Mouse (Mus musculus) stomach, postnatal 0 days (tissue): Measurements from ENCODE around the gene Galnt14. TPM values are rescaled to one million over a fixed set of nuclear protein-coding genes. Genes with fewer than 3 reads are reported as not detected.

Source experiments
- ATAC-seq: fragments of 200-750 bp; cut with Nextera tagmentation; 2 replicates; pipeline ENCODE4 v1.8.0; 2017; ENCODE audit not compliant: low FRiP score, low TSS enrichment
- DNase-seq: peaks from one replicate; pipeline ENCODE4 v3.0.0-alpha.2; 2016; ENCODE audit warnings: low spot score
- H3K27ac ChIP-seq: fragments of 300-500 bp; sonication (generic); replicated peaks from 2 replicates; pipeline ENCODE4 v1.5.1; 2014; ENCODE audit warnings: mild to moderate bottlenecking, control low read depth
- H3K27me3 ChIP-seq: fragments of 300-500 bp; sonication (generic); 2 replicates; pipeline ENCODE4 v1.6.1; 2014; ENCODE audit warnings: low read length; ENCODE audit not compliant: control insufficient read depth, insufficient read depth
- H3K36me3 ChIP-seq: fragments of 300-500 bp; sonication (generic); 2 replicates; pipeline ENCODE4 v1.6.1; 2014; ENCODE audit warnings: low read length, mixed read lengths; ENCODE audit not compliant: control insufficient read depth, insufficient read depth
- H3K4me1 ChIP-seq: fragments of 300-500 bp; sonication (generic); replicated peaks from 2 replicates; pipeline ENCODE4 v1.6.1; 2014; ENCODE audit warnings: antibody characterized with exemption; ENCODE audit not compliant: control insufficient read depth, insufficient read depth
- H3K4me2 ChIP-seq: fragments of 300-500 bp; sonication (generic); replicated peaks from 2 replicates; pipeline ENCODE4 v1.6.1; 2014; ENCODE audit warnings: low read depth, mild to moderate bottlenecking, control low read depth, moderate library complexity
- H3K4me3 ChIP-seq: fragments of 300-500 bp; sonication (generic); 2 replicates; pipeline ENCODE4 v1.5.1; 2014; ENCODE audit warnings: low read depth, low read length, control low read depth
- H3K9ac ChIP-seq: fragments of 300-500 bp; sonication (generic); 2 replicates; pipeline ENCODE4 v1.6.1; 2014; ENCODE audit warnings: mild to moderate bottlenecking, low read length, control low read depth, mixed read lengths
- H3K9me3 ChIP-seq: fragments of 300-500 bp; sonication (generic); 2 replicates; pipeline ENCODE4 v1.6.1; 2016; ENCODE audit warnings: low read length; ENCODE audit not compliant: control insufficient read depth
- CTCF ChIP-seq: IDR thresholded peaks from 2 replicates; pipeline ENCODE4 v1.5.1; 2016; ENCODE audit warnings: antibody characterized with exemption, low read depth, mild to moderate bottlenecking, moderate library complexity
- EP300 ChIP-seq: optimal IDR thresholded peaks from 2 replicates; pipeline ENCODE3; 2016; ENCODE audit warnings: antibody characterized with exemption
- WGBS: fragments of 180-500 bp; shearing (Covaris S2); extraction: QIAGEN DNeasy Blood & Tissue Kit; methylation state at CpG from one replicate; pipeline ENCODE4 v1.1.7; 2014; 5-methylcytosine and 5-hydroxymethylcytosine counted together
- polyA plus RNA-seq: library from polyadenylated mRNA; unstranded; fragments of >200 nt; fragmentation: Nextera tagmentation; extraction: Ambion mirVana; gene quantifications from 2 replicates; pipeline ENCODE4 v1.2.1, GENCODE M21; 2015

Galnt14 gene
- polyA plus RNA-seq, 1 experiment from 2014 or later: 0.07 TPM

DNA sequence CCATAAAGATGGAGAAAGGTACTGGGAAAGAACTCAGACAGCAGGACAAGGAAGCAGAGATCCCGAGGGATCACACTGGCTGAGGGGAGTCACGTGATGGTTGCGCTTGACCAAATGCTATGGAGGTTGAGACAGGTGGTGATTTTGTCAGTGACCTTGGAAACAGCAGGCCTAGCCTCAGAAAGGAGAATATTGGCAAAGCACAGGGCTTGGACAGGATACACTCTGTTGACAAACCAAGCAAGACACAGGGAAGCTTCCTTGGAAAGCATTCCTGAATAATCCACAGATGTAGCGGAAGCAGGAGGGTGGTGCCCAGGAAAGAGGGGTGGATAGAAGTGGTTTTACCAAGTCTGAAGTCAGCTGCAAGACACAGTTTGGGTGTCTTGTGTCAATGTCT, 206.1 kb downstream of the Galnt14 start:
- ATAC-seq (no peak), DNase-seq (no peak)
- Histone ChIP-seq H3K27ac (no peak overlapping the region), H3K9ac (no peak overlapping the region), H3K9me3 (no peaks in the 10 kb centered on the region), H3K4me2 (no peak overlapping the region), H3K36me3 (no peaks in the 10 kb centered on the region), H3K27me3 (no peaks in the 10 kb centered on the region), H3K4me1 (no peaks in the 10 kb centered on the region), H3K4me3 (no peak overlapping the region)
- TF ChIP-seq CTCF (no peak), EP300 (no peak)
- 93% methylated on average over 4 of the region's 4 CpGs for WGBS

DNA sequence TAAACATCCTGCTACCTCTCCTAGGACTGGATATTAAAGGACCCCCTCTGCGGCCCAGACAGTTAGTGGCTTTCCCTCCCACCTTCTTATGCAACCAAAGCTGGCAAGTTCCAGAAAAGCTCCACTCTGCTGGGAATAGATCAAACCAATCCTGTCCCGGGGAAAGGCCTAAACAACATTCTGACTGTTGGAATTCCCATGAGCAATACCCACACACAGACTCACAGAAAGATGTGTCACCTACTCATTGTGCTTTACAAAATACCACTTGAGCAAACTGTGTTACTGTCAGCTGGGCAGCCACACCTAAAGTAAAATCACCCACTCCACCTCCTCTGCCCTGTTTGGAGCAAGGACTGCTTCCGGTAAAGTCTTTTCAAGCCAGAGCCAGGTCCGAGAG, 207.6 kb downstream of the Galnt14 start:
- no peak for DNase-seq
- H3K4me1 ChIP-seq: no peaks in the 10 kb centered on the region
- H3K9me3 ChIP-seq: no peaks in the 10 kb centered on the region
- H3K36me3 ChIP-seq: no peaks in the 10 kb centered on the region
- no peak overlapping the region for H3K9ac ChIP-seq
- H3K27ac ChIP-seq: no peak overlapping the region
- H3K4me3 ChIP-seq: no peak overlapping the region
- ATAC-seq: no peak
- WGBS: 75% methylated on average over 4 of the region's 4 CpGs
- TF ChIP-seq CTCF (no peak), EP300 (no peak)
- no peak overlapping the region for H3K4me2 ChIP-seq
- H3K27me3 ChIP-seq: no peaks in the 10 kb centered on the region

DNA sequence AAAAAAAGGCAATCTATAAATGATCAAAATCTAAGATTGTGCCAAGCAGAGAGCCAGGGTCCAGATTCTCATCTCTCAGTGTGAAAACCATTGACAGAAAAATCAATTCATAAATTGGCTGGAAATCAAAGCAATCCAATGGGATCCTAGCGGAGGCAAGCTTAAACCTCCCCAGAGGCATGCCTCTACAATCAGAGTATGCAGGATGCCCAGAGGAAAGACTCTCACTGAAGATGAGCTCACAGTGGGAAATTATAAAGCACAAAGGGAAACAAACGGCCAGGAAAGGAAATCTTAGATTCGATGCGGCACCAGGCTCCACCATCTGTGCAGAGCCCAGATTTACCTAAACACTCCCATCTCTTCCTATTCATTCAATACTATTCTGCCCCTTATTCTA, 220.7 kb downstream of the Galnt14 start:
- DNase-seq (no peak), ATAC-seq (no peak)
- H3K36me3 ChIP-seq: no peaks in the 10 kb centered on the region
- H3K4me3 ChIP-seq: no peak overlapping the region
- no peak overlapping the region for H3K9ac ChIP-seq
- WGBS: 87% methylated on average over 4 of the region's 4 CpGs
- no peaks in the 10 kb centered on the region for H3K27me3 ChIP-seq
- no peaks in the 10 kb centered on the region for H3K9me3 ChIP-seq
- no peak overlapping the region for H3K27ac ChIP-seq
- H3K4me2 ChIP-seq: no peak overlapping the region
- no peak for TF ChIP-seq EP300
- no peak for TF ChIP-seq CTCF
- no peaks in the 10 kb centered on the region for H3K4me1 ChIP-seq

- no peak for TF ChIP-seq EP300
- no peak for TF ChIP-seq CTCF
- Histone ChIP-seq H3K27me3 (no peaks in the 10 kb centered on the region), H3K9me3 (no peaks in the 10 kb centered on the region), H3K4me2 (no peak overlapping the region), H3K9ac (no peak overlapping the region), H3K27ac (no peak overlapping the region), H3K36me3 (no peaks in the 10 kb centered on the region), H3K4me3 (no peak overlapping the region), H3K4me1 (no peaks in the 10 kb centered on the region)
- DNase-seq (peak; percentile 56), ATAC-seq (0 out of 2 replicates have a peak, but pooled peaks have one; percentile 38)
- WGBS: 25% methylated on average over 13 of the region's 13 CpGs
Observed at GRCm38 (mm10) chr17:73487792-73488191, 222.5 kb downstream of the Galnt14 start.

DNA sequence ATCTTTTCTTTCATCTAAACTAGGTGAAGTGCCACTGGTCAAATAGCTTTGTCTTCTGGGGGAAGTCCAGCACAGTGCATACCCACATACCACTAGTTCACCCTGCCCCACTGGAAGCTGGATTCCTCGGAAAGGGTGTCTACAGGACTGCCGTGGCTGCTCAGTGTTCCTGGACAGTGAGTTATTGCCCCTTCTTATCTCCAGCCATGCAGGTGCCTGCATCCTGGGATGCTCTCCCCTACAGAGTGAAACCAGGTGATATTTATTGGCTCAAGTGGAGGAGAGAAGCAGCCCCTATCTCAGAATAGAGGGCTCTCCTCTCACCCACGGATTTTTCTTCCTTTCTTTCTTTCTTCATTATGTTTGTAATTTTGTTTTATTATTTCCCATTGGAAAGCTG, 222.9 kb downstream of the Galnt14 start:
- ATAC-seq (no peak), DNase-seq (no peak)
- Histone ChIP-seq H3K27me3 (no peaks in the 10 kb centered on the region), H3K9me3 (no peaks in the 10 kb centered on the region), H3K4me3 (no peak overlapping the region), H3K9ac (no peak overlapping the region), H3K36me3 (no peaks in the 10 kb centered on the region), H3K27ac (no peak overlapping the region), H3K4me1 (no peaks in the 10 kb centered on the region), H3K4me2 (no peak overlapping the region)
- no peak for TF ChIP-seq CTCF
- no peak for TF ChIP-seq EP300
- WGBS: 72% methylated on average over 3 of the region's 3 CpGs

GRCm38 (mm10) chr17:73477096-73478076, 232.9 kb downstream of the Galnt14 start:
- Histone ChIP-seq H3K27ac (no peak overlapping the region), H3K36me3 (no peaks in the 10 kb centered on the region), H3K4me3 (no peak overlapping the region), H3K9ac (no peak overlapping the region), H3K4me2 (no peak overlapping the region), H3K27me3 (no peaks in the 10 kb centered on the region), H3K9me3 (no peaks in the 10 kb centered on the region), H3K4me1 (no peaks in the 10 kb centered on the region)
- no peak for DNase-seq
- 65% methylated on average over 11 of the region's 11 CpGs for WGBS
- no peak for TF ChIP-seq CTCF
- no peak for TF ChIP-seq EP300
- ATAC-seq: no peak
